Mouse (Mus musculus) megakaryocyte, embryonic 14.5 days (primary cell): ENCODE results near the gene Pdia6. TPM values are rescaled to one million over a fixed set of nuclear protein-coding genes. Genes with fewer than 3 reads are reported as not detected.

Experiments
- H3K27me3 ChIP-seq: replicated peaks from 2 replicates; pipeline ENCODE3; 2012; ENCODE audit warnings: inconsistent platforms
- H3K36me3 ChIP-seq: replicated peaks from 2 replicates; pipeline ENCODE3; 2012; ENCODE audit warnings: low read length, inconsistent platforms, mixed read lengths
- H3K4me1 ChIP-seq: 2 replicates; pipeline ENCODE4 v1.6.1; 2012; ENCODE audit warnings: inconsistent platforms
- H3K4me3 ChIP-seq: replicated peaks from 2 replicates; pipeline ENCODE3; 2012; ENCODE audit warnings: moderate library complexity, mild to moderate bottlenecking, inconsistent platforms
- H3K9me3 ChIP-seq: 2 replicates; pipeline ENCODE4 v1.6.1; 2012; ENCODE audit warnings: inconsistent platforms
- FLI1 ChIP-seq: IDR thresholded peaks from 2 replicates; pipeline ENCODE4 v1.6.1; 2012; ENCODE audit warnings: low read length, inconsistent platforms, mixed read lengths
- GATA1 ChIP-seq: IDR thresholded peaks from 3 replicates; pipeline ENCODE4 v1.6.1; 2012; ENCODE audit warnings: mixed read lengths, low read length, inconsistent platforms, borderline replicate concordance
- polyA plus RNA-seq: library from polyadenylated mRNA; stranded (reverse); fragments of >175 nt; gene quantifications from 2 replicates; pipeline ENCODE4 v1.2.3, GENCODE M21; 2012; ENCODE audit warnings: low replicate concordance; ENCODE audit not compliant: insufficient read depth

Pdia6 gene
- polyA plus RNA-seq, 1 experiment = 50.8 TPM

- TF ChIP-seq GATA1 (no peak), FLI1 (no peak)
- peaks cover 39% of the 10 kb centered on the region for H3K27me3 ChIP-seq
- H3K36me3 ChIP-seq = no peaks in the 10 kb centered on the region
- no peaks in the 10 kb centered on the region for H3K9me3 ChIP-seq
- H3K4me3 ChIP-seq = no peak overlapping the region
- H3K4me1 ChIP-seq = peaks cover 14% of the 10 kb centered on the region
Observed at GRCm38 (mm10) chr12:17290569-17290968, 24.2 kb downstream of the Pdia6 start.

DNA sequence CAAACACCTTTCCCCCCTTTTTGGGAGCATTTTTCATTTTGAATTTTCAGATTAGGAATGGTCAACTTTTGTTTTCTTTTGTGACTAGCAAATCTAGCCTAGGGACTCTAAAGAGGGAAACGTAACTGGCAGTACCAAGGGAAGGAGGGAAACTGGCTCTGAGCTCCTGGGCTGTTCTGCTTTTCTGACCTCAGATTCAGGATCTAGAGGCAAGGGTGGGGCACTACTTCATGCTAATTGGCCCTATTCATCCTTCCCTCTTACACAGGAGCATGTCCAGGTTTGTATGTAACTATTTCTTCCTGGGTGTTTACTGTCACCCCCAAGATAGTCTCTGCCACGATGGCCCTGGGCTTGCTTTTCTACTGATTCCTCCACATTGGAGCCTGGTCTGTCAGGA is 30.6 kb downstream of the Pdia6 start:
- TF ChIP-seq GATA1 (no peak), FLI1 (no peak)
- H3K36me3 ChIP-seq = no peaks in the 10 kb centered on the region
- H3K27me3 ChIP-seq = peaks cover 42% of the 10 kb centered on the region
- no peak overlapping the region for H3K4me3 ChIP-seq
- H3K4me1 ChIP-seq = no peaks in the 10 kb centered on the region
- H3K9me3 ChIP-seq = no peaks in the 10 kb centered on the region; the same call in 1 of the 2 replicates

GRCm38 (mm10) chr12:17299902-17300301 is 33.6 kb downstream of the Pdia6 start:
- no peaks in the 10 kb centered on the region; the same call in 1 of the 2 replicates for H3K9me3 ChIP-seq
- no peak overlapping the region for H3K4me3 ChIP-seq
- no peaks in the 10 kb centered on the region for H3K36me3 ChIP-seq
- no peak for TF ChIP-seq GATA1
- no peak for TF ChIP-seq FLI1
- no peaks in the 10 kb centered on the region for H3K4me1 ChIP-seq
- H3K27me3 ChIP-seq = peaks cover 35% of the 10 kb centered on the region

GRCm38 (mm10) chr12:17305445-17305844 is 39.1 kb downstream of the Pdia6 start:
- TF ChIP-seq GATA1 (no peak), FLI1 (no peak)
- peaks cover 14% of the 10 kb centered on the region for H3K27me3 ChIP-seq
- H3K9me3 ChIP-seq = no peaks in the 10 kb centered on the region; the same call in 1 of the 2 replicates
- no peak overlapping the region for H3K4me3 ChIP-seq
- H3K36me3 ChIP-seq = no peaks in the 10 kb centered on the region
- 0 out of 2 replicates have a peak, but pooled peaks cover 3% of the 10 kb centered on the region for H3K4me1 ChIP-seq

DNA sequence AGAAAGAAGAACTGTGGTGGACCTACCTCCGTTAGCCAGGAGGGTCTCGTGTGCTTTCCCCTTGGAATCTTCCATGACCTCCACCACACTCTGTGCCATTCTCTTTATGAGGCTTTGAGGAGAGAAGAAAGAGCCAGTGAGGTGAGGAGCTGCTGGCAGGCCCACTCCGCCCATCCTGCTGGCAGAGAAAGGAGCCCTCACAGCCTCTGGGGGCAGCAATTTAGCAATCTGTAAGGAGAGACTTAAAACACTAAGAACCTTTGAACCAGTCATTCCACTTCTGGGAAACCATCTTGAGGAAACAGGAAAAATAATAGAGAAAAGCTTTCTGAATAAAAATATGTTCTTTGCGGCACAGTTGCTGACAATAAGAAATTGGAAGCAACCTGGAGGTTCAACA is 41.9 kb downstream of the Pdia6 start:
- Histone ChIP-seq H3K36me3 (no peaks in the 10 kb centered on the region), H3K4me3 (no peak overlapping the region), H3K9me3 (no peaks in the 10 kb centered on the region), H3K27me3 (peaks cover 8% of the 10 kb centered on the region), H3K4me1 (0 out of 2 replicates have a peak, but pooled peaks cover 3% of the 10 kb centered on the region)
- TF ChIP-seq FLI1 = no peak
- no peak for TF ChIP-seq GATA1

DNA sequence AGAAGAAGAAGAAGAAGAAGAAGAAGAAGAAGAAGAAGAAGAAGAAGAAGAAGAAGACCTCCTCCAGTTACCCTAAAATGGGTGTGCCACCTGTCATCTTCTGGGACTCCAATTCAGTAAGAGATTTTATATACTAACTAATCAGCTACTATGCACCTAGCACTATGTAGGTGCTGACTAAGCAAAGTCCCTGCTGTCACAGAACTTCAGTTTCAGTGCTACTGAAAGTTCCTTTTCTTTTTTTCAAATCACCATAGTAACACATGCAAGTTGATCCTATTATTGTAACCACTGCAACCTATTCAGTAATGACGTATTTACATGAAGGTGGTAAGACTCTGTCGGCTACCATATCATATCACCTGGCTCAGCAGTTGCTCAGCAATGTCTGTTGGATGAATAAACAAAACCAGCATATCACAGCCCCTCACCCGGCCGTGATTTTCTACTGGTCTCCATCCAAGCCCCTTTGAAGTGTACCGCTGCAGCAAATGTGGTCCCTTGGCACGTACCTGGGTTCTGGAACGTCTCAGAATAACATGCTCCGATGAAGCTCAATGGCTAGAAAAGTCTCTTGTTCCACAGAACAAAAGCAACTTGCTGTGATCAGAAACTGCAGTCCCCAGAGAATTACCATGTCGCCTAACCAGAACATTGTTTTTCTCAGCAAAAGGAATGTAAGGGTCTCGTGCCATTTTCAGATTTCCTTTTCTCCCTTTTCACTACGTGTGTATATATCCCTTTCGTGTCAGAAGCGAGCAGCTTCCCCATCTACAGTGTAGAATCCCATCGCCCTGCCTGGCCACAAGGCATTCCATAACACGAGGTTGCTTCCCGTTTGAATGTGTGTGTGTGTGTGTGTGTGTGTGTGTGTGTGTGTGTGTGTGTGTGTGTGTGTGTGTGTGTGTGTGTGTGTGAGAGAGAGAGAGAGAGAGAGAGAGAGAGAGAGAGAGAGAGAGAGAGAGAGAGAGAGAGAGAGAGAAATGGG is 44.8 kb downstream of the Pdia6 start:
- H3K9me3 ChIP-seq = no peaks in the 10 kb centered on the region
- no peak overlapping the region for H3K4me3 ChIP-seq
- H3K4me1 ChIP-seq = 0 out of 2 replicates have a peak, but pooled peaks cover 3% of the 10 kb centered on the region
- H3K27me3 ChIP-seq = peaks cover 16% of the 10 kb centered on the region
- TF ChIP-seq FLI1 (no peak), GATA1 (no peak)
- no peaks in the 10 kb centered on the region for H3K36me3 ChIP-seq

DNA sequence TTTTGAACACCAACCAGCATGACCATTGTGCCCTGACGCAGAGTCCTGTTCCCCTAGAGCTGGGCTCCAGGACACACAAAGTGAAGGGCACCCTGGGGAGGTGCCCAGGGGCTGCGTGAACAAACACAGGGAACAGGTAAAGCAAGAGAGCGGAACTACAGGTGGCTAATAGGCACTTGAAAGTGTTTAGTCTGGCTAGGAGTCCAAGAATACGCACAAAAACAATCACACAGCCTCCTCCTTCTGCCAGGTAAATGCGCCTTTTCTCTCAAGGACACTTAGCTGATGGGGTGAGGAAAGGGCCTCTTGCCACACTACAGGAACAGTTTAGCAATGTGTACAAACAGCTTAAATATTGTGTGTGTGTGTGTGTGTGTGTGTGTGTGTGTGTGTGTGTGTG is 49.8 kb downstream of the Pdia6 start:
- H3K27me3 ChIP-seq = peaks cover 20% of the 10 kb centered on the region

GRCm38 (mm10) chr12:17317970-17318369 is 51.6 kb downstream of the Pdia6 start:
- TF ChIP-seq GATA1 (no peak), FLI1 (no peak)
- H3K27me3 ChIP-seq = peaks cover 27% of the 10 kb centered on the region
- no peaks in the 10 kb centered on the region for H3K36me3 ChIP-seq
- H3K4me1 ChIP-seq = peaks cover 3% of the 10 kb centered on the region; the same call in 1 of the 2 replicates
- H3K9me3 ChIP-seq = no peaks in the 10 kb centered on the region
- H3K4me3 ChIP-seq = no peak overlapping the region

More for the DNA sequence above, 49.8 kb downstream of the Pdia6 start:
- TF ChIP-seq GATA1 = no peak
- no peak for TF ChIP-seq FLI1
- Histone ChIP-seq H3K9me3 (no peaks in the 10 kb centered on the region), H3K4me1 (no peaks in the 10 kb centered on the region), H3K36me3 (no peaks in the 10 kb centered on the region), H3K4me3 (no peak overlapping the region)

GRCm38 (mm10) chr12:17318453-17318852 is 52.1 kb downstream of the Pdia6 start:
- H3K36me3 ChIP-seq = no peaks in the 10 kb centered on the region
- TF ChIP-seq FLI1 = no peak
- TF ChIP-seq GATA1 = no peak
- no peak overlapping the region for H3K4me3 ChIP-seq
- H3K4me1 ChIP-seq = peaks cover 3% of the 10 kb centered on the region; the same call in 1 of the 2 replicates
- peaks cover 32% of the 10 kb centered on the region for H3K27me3 ChIP-seq
- H3K9me3 ChIP-seq = no peaks in the 10 kb centered on the region
